Mouse (Mus musculus): ENCODE measurements around the gene Pon2. TPM values are rescaled to one million over a fixed set of nuclear protein-coding genes. Genes with fewer than 3 reads are reported as not detected.
"Not testable (repeated sequence)": the region's sequence is repeated elsewhere in the genome, so short reads cannot be mapped to it uniquely, and the experiment has no call there.

Gene Pon2
- polyA plus RNA-seq, 2 experiments, result 20.5 to 27.0 TPM

GRCm38 (mm10) chr6:5230261-5230660 lies 68.0 kb downstream of the Pon2 start:
- H3K4me1 ChIP-seq (ENCODE audit: control insufficient read depth, insufficient read depth, low read length), result no peaks in the 10 kb centered on the region
- DNase-seq (ENCODE audit: low spot score) (no peak), ATAC-seq (ENCODE audit: low FRiP score, low read depth) (no peak)
- TF ChIP-seq POLR2A (IDR thresholded peaks at IDR 0.05; ENCODE audit: borderline replicate concordance, extremely low read depth, insufficient read depth, insufficient read length), result no peak
- WGBS, result 93% methylated on average over 5 of the region's 5 CpGs
- H3K4me3 ChIP-seq (replicated peaks; ENCODE audit: low read length), result no peak overlapping the region
- no peaks in the 10 kb centered on the region for H3K36me3 ChIP-seq (ENCODE audit: control insufficient read depth, insufficient read depth, low read length)
- H3K27ac ChIP-seq (replicated peaks; ENCODE audit: low read depth, low read length), result no peak overlapping the region
- H3K27me3 ChIP-seq (ENCODE audit: control insufficient read depth, insufficient read depth, low read length), result no peaks in the 10 kb centered on the region
- no peak overlapping the region for H3K9ac ChIP-seq (ENCODE audit: low read depth, low read length, severe bottlenecking)
- no peaks in the 10 kb centered on the region for H3K9me3 ChIP-seq (ENCODE audit: control insufficient read depth, low read length)
- H3K4me2 ChIP-seq (replicated peaks; ENCODE audit: low read depth, low read length, severe bottlenecking), result no peak overlapping the region

- not testable (repeated sequence) for H3K4me1 ChIP-seq (ENCODE audit: control insufficient read depth, insufficient read depth, low read length); H3K36me3 ChIP-seq (ENCODE audit: control insufficient read depth, insufficient read depth, low read length); H3K27me3 ChIP-seq (ENCODE audit: control insufficient read depth, insufficient read depth, low read length); DNase-seq (ENCODE audit: low spot score); ATAC-seq (ENCODE audit: low FRiP score, low read depth); H3K9me3 ChIP-seq (ENCODE audit: control insufficient read depth, low read length); H3K9ac ChIP-seq (ENCODE audit: low read depth, low read length, severe bottlenecking); H3K4me2 ChIP-seq (replicated peaks; ENCODE audit: low read depth, low read length, severe bottlenecking); H3K27ac ChIP-seq (replicated peaks; ENCODE audit: low read depth, low read length); H3K4me3 ChIP-seq (replicated peaks; ENCODE audit: low read length)
- WGBS, result 90% methylated on average over 2 of the region's 2 CpGs
These were observed 74.7 kb downstream of the Pon2 start for GRCm38 (mm10) chr6:5223551-5223950.

- no peak for ATAC-seq (ENCODE audit: low FRiP score, low read depth)
- DNase-seq (ENCODE audit: low spot score), result no peak
- 71% methylated on average over 3 of the region's 3 CpGs for WGBS
These were observed 76.2 kb downstream of the Pon2 start for GRCm38 (mm10) chr6:5222080-5222479.

GRCm38 (mm10) chr6:5218190-5218589 lies 80.1 kb downstream of the Pon2 start:
- TF ChIP-seq POLR2A (IDR thresholded peaks at IDR 0.05; ENCODE audit: borderline replicate concordance, extremely low read depth, insufficient read depth, insufficient read length), result no peak
- H3K27ac ChIP-seq (replicated peaks; ENCODE audit: low read depth, low read length), result no peak overlapping the region
- 90% methylated on average over 4 of the region's 4 CpGs for WGBS

More at GRCm38 (mm10) chr6:5222080-5222479, 76.2 kb downstream of the Pon2 start:
- no peak overlapping the region for H3K4me2 ChIP-seq (replicated peaks; ENCODE audit: low read depth, low read length, severe bottlenecking)
- no peak for TF ChIP-seq POLR2A (IDR thresholded peaks at IDR 0.05; ENCODE audit: borderline replicate concordance, extremely low read depth, insufficient read depth, insufficient read length)
- H3K4me3 ChIP-seq (replicated peaks; ENCODE audit: low read length), result no peak overlapping the region
- H3K36me3 ChIP-seq (ENCODE audit: control insufficient read depth, insufficient read depth, low read length), result no peaks in the 10 kb centered on the region
- H3K4me1 ChIP-seq (ENCODE audit: control insufficient read depth, insufficient read depth, low read length), result no peaks in the 10 kb centered on the region
- H3K27ac ChIP-seq (replicated peaks; ENCODE audit: low read depth, low read length), result no peak overlapping the region
- H3K9ac ChIP-seq (ENCODE audit: low read depth, low read length, severe bottlenecking), result no peak overlapping the region
- H3K27me3 ChIP-seq (ENCODE audit: control insufficient read depth, insufficient read depth, low read length), result no peaks in the 10 kb centered on the region
- H3K9me3 ChIP-seq (ENCODE audit: control insufficient read depth, low read length), result no peaks in the 10 kb centered on the region

More at GRCm38 (mm10) chr6:5218190-5218589, 80.1 kb downstream of the Pon2 start:
- Histone ChIP-seq H3K4me1 (ENCODE audit: control insufficient read depth, insufficient read depth, low read length) (no peaks in the 10 kb centered on the region), H3K36me3 (ENCODE audit: control insufficient read depth, insufficient read depth, low read length) (no peaks in the 10 kb centered on the region), H3K9me3 (ENCODE audit: control insufficient read depth, low read length) (no peaks in the 10 kb centered on the region), H3K4me2 (replicated peaks; ENCODE audit: low read depth, low read length, severe bottlenecking) (no peak overlapping the region), H3K27me3 (ENCODE audit: control insufficient read depth, insufficient read depth, low read length) (no peaks in the 10 kb centered on the region), H3K9ac (ENCODE audit: low read depth, low read length, severe bottlenecking) (no peak overlapping the region), H3K4me3 (replicated peaks; ENCODE audit: low read length) (no peak overlapping the region)
- DNase-seq (ENCODE audit: low spot score) (no peak), ATAC-seq (ENCODE audit: low FRiP score, low read depth) (no peak)

Other genes with a start within 250 kb of the Pon2 start
- gene Pon1, start 104.5 kb downstream of the Pon2 start, polyA plus RNA-seq (2012; rRNA removed), result not detected in 2 replicates
- gene Pon1, start 104.5 kb downstream of the Pon2 start, polyA plus RNA-seq (2014; fragmentation: Nextera tagmentation; extraction: Ambion mirVana), result not detected in 2 replicates
- 6.8 and 7.2 TPM in 2 replicates for gene Pon3, start 42.2 kb downstream of the Pon2 start, polyA plus RNA-seq (2012; rRNA removed)
- gene Pon3, start 42.2 kb downstream of the Pon2 start, polyA plus RNA-seq (2014; fragmentation: Nextera tagmentation; extraction: Ambion mirVana), result 7.3 and 7.4 TPM in 2 replicates
- 43.9 and 49.5 TPM in 2 replicates for gene Asb4, start 84.9 kb upstream of the Pon2 start, polyA plus RNA-seq (2012; rRNA removed)
- gene Asb4, start 84.9 kb upstream of the Pon2 start, polyA plus RNA-seq (2014; fragmentation: Nextera tagmentation; extraction: Ambion mirVana), result 29.4 and 31.4 TPM in 2 replicates
- 2.4 and 3.0 TPM in 2 replicates for gene Pdk4, start 197.9 kb upstream of the Pon2 start, polyA plus RNA-seq (2012; rRNA removed)
- 2.0 and 3.3 TPM in 2 replicates for gene Pdk4, start 197.9 kb upstream of the Pon2 start, polyA plus RNA-seq (2014; fragmentation: Nextera tagmentation; extraction: Ambion mirVana)